Mouse (Mus musculus) liver, embryonic 14 days (tissue): ENCODE results near the gene Plppr2. TPM values are rescaled to one million over a fixed set of nuclear protein-coding genes. Genes with fewer than 3 reads are reported as not detected.

Experiments used
- polyA plus RNA-seq: library from polyadenylated mRNA; depleted of rRNA; stranded (reverse); fragments of >200 nt; gene quantifications from 2 replicates; pipeline ENCODE4 v1.2.3, GENCODE M21; 2012; rRNA removed

The Plppr2 gene
- polyA plus RNA-seq = 2.4 and 2.6 TPM in 2 replicates

GRCm38 (mm10) chr9:21936692-21937570, at the start of gene Plppr2:
Gene Plppr2 (plus strand): TSS chr9:21937033.

GRCm38 (mm10) chr9:21918035-21918592, 18.7 kb upstream of the Plppr2 start, which contains the start of gene Rab3d:
Gene Rab3d (minus strand): TSS chr9:21918192.

GRCm38 (mm10) chr9:21927208-21927753, 9.6 kb upstream of the Plppr2 start, which contains the start of the genes Ccdc159 and Tmem205:
Gene Ccdc159 (plus strand): TSS chr9:21927471.
Gene Tmem205 (minus strand): TSS chr9:21927556.

GRCm38 (mm10) chr9:21955570-21956281, 18.9 kb downstream of the Plppr2 start, which contains the start of gene Swsap1:
Gene Swsap1 (plus strand): TSS chr9:21955755.

GRCm38 (mm10) chr9:21963417-21963816, 26.6 kb downstream of the Plppr2 start, which contains the start of gene Epor:
Gene Epor (minus strand): TSS chr9:21963506.

GRCm38 (mm10) chr9:21989230-21990110, 52.6 kb downstream of the Plppr2 start, which contains the start of gene Rgl3:
Gene Rgl3 (minus strand): TSS chr9:21989446.

Other genes starting within 250 kb of the Plppr2 start
- gene Ldlr, start 213.6 kb upstream of the Plppr2 start, polyA plus RNA-seq = 12.1 and 12.7 TPM in 2 replicates
- 52.4 and 58.5 TPM in 2 replicates for gene Spc24, start 176.7 kb upstream of the Plppr2 start, polyA plus RNA-seq
- 3.9 and 4.1 TPM in 2 replicates for gene Kank2, start 138.3 kb upstream of the Plppr2 start, polyA plus RNA-seq
- gene Angptl8, start 101.5 kb upstream of the Plppr2 start, polyA plus RNA-seq = 17.9 and 18.5 TPM in 2 replicates
- 9.2 and 9.4 TPM in 2 replicates for gene Dock6, start 84.4 kb upstream of the Plppr2 start, polyA plus RNA-seq
- gene Rab3d, start 18.8 kb upstream of the Plppr2 start, polyA plus RNA-seq = 5.2 and 5.5 TPM in 2 replicates
- gene Ccdc159, start 9.6 kb upstream of the Plppr2 start, polyA plus RNA-seq = 1.1 and 1.3 TPM in 2 replicates
- gene Tmem205, start 9.5 kb upstream of the Plppr2 start, polyA plus RNA-seq = 31.9 and 38.6 TPM in 2 replicates
- gene Swsap1, start 18.7 kb downstream of the Plppr2 start, polyA plus RNA-seq = 1.2 and 1.4 TPM in 2 replicates
- gene Epor, start 26.5 kb downstream of the Plppr2 start, polyA plus RNA-seq = 117 and 141 TPM in 2 replicates
- gene Rgl3, start 52.4 kb downstream of the Plppr2 start, polyA plus RNA-seq = 0.10 TPM in 2 replicates
- gene Ccdc151, start 65.6 kb downstream of the Plppr2 start, polyA plus RNA-seq = 0.05 and 0.06 TPM in 2 replicates
- 41.7 and 46.6 TPM in 2 replicates for gene Prkcsh, start 65.8 kb downstream of the Plppr2 start, polyA plus RNA-seq
- gene Elavl3, start 115.0 kb downstream of the Plppr2 start, polyA plus RNA-seq = 0.01 and 0.03 TPM in 2 replicates
- not detected in 2 replicates for gene Gm49318, start 134.2 kb downstream of the Plppr2 start, polyA plus RNA-seq
- gene Zfp653, start 134.3 kb downstream of the Plppr2 start, polyA plus RNA-seq = 7.3 and 7.9 TPM in 2 replicates
- gene Ecsit, start 148.4 kb downstream of the Plppr2 start, polyA plus RNA-seq = 13.1 and 15.4 TPM in 2 replicates
- 0.12 and 0.29 TPM in 2 replicates for gene Cnn1, start 162.2 kb downstream of the Plppr2 start, polyA plus RNA-seq
- gene Elof1, start 180.1 kb downstream of the Plppr2 start, polyA plus RNA-seq = 52.9 and 66.3 TPM in 2 replicates
- 160 and 181 TPM in 2 replicates for gene Acp5, start 198.7 kb downstream of the Plppr2 start, polyA plus RNA-seq
- gene Pigyl, start 219.8 kb downstream of the Plppr2 start, polyA plus RNA-seq = 29.2 and 32.3 TPM in 2 replicates